Mouse (Mus musculus) heart, embryonic 11.5 days (tissue): Measurements from ENCODE around the gene Rhag. TPM values are rescaled to one million over a fixed set of nuclear protein-coding genes. Genes with fewer than 3 reads are reported as not detected.

Source experiments
- ATAC-seq: fragments of 200-750 bp; cut with Nextera tagmentation; replicated peaks from 2 replicates; pipeline ENCODE4 v1.8.0; 2017; ENCODE audit warnings: moderate library complexity; ENCODE audit not compliant: insufficient number of reproducible peaks, low FRiP score, low TSS enrichment
- H3K27ac ChIP-seq: fragments of 300-500 bp; sonication (generic); 2 replicates; pipeline ENCODE4 v1.5.1; 2014; ENCODE audit warnings: mild to moderate bottlenecking, low read depth, low read length
- H3K27me3 ChIP-seq: fragments of 300-500 bp; sonication (generic); 2 replicates; pipeline ENCODE4 v1.6.1; 2014; ENCODE audit warnings: mild to moderate bottlenecking, low read length, mixed read lengths; ENCODE audit not compliant: control insufficient read depth, insufficient read depth
- H3K36me3 ChIP-seq: fragments of 300-500 bp; sonication (generic); 2 replicates; pipeline ENCODE4 v1.6.1; 2014; ENCODE audit warnings: mild to moderate bottlenecking, low read length, moderate library complexity, mixed read lengths; ENCODE audit not compliant: control insufficient read depth, insufficient read depth
- H3K4me1 ChIP-seq: fragments of 300-500 bp; sonication (generic); 2 replicates; pipeline ENCODE4 v1.6.1; 2014; ENCODE audit warnings: low read length; ENCODE audit not compliant: control insufficient read depth, insufficient read depth
- H3K4me2 ChIP-seq: fragments of 300-500 bp; sonication (generic); 2 replicates; pipeline ENCODE4 v1.6.1; 2014; ENCODE audit warnings: mild to moderate bottlenecking, moderate library complexity
- H3K4me3 ChIP-seq: fragments of 300-500 bp; sonication (generic); 2 replicates; pipeline ENCODE4 v1.5.1; 2014; ENCODE audit warnings: low read depth, low read length
- H3K9ac ChIP-seq: fragments of 300-500 bp; sonication (generic); 2 replicates; pipeline ENCODE4 v1.6.1; 2014; ENCODE audit warnings: mild to moderate bottlenecking, low read depth, low read length, moderate library complexity
- H3K9me3 ChIP-seq: fragments of 300-500 bp; sonication (generic); replicated peaks from 2 replicates; pipeline ENCODE4 v1.6.1; 2016; ENCODE audit warnings: low read length; ENCODE audit not compliant: control insufficient read depth
- WGBS: fragments of 180-500 bp; shearing (Covaris S2); extraction: QIAGEN DNeasy Blood & Tissue Kit; methylation state at CpG from one replicate; pipeline ENCODE4 v1.1.7; 2014; ENCODE audit not compliant: insufficient replicate concordance; 5-methylcytosine and 5-hydroxymethylcytosine counted together
- polyA plus RNA-seq: library from polyadenylated mRNA; unstranded; fragments of >200 nt; fragmentation: Nextera tagmentation; extraction: Ambion mirVana; gene quantifications from 2 replicates; pipeline ENCODE4 v1.2.1, GENCODE M21; 2014

Rhag gene
- polyA plus RNA-seq, 1 experiment from 2014 or later, result 33.2 TPM

DNA sequence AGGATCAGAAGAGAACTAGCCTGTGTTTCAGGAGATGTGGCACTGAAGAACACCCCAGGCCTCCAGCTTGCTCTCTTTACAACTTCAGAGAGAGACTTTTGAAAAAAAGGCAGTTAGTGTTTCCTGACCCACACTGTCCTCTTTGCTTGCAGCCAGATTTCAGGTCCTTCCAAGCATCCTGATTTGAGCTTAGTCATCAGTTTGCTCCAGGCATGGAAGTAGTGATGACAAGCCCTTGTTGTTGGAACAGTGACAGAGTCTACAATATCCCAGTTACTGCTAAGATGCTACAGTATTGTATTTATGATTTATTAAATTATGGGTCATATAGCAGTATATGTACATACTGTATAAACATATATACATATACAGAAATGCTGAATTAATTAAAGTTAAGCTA, 2.9 kb upstream of the Rhag start:
- H3K9ac ChIP-seq, result no peak overlapping the region
- H3K27me3 ChIP-seq, result no peaks in the 10 kb centered on the region
- no peak overlapping the region for H3K27ac ChIP-seq
- no peak overlapping the region for H3K4me2 ChIP-seq
- H3K9me3 ChIP-seq, result no peaks in the 10 kb centered on the region
- H3K4me3 ChIP-seq, result no peak overlapping the region
- peaks cover 2% of the 10 kb centered on the region; the same call in 1 of the 2 replicates for H3K4me1 ChIP-seq
- ATAC-seq, result no peak
- H3K36me3 ChIP-seq, result no peaks in the 10 kb centered on the region

DNA sequence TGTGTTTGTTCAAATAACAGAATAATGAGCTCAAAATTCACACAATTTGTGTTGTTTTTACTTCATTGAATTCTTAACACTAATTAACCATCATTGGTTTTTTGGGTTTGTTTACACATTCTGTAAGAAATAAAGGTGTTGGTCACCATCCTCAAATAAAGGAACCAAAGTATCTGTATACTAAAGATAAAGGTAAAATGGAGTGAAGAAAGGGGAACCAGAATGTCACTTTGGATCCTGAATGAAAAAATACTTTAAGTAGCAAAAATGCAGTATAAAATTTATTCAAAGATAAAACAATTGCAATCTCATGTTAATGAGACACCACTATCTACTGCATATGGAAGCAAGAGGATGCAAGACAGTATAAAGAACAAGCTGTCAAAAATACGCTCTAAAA, 634 bp downstream of the Rhag start:
- Histone ChIP-seq H3K27ac (no peak overlapping the region), H3K36me3 (no peaks in the 10 kb centered on the region), H3K4me2 (no peak overlapping the region), H3K4me1 (peaks cover 2% of the 10 kb centered on the region; the same call in 1 of the 2 replicates), H3K9me3 (no peaks in the 10 kb centered on the region), H3K9ac (no peak overlapping the region), H3K4me3 (no peak overlapping the region), H3K27me3 (no peaks in the 10 kb centered on the region)
- 74% methylated on average over 1 of the region's 1 CpGs for WGBS
- ATAC-seq, result no peak

DNA sequence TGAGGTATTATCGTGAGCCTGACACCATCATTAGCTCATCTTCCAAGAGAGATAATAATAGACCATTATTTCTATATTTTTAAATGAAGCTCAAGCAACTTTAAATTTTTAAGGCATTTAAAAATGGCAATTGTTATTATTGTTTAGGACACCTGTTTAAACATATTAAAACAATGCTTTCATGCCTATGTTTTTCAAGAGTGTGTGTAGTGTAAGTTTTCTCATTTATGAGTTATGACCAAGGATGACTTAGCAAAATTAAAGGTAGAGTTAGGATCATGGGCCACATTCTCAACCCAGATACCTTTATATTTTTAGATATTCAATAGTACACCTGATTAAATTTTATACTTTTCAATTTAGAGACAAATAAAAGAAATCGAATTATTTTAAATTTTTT, 1.3 kb downstream of the Rhag start:
- Histone ChIP-seq H3K4me2 (no peak overlapping the region), H3K36me3 (no peaks in the 10 kb centered on the region), H3K27me3 (no peaks in the 10 kb centered on the region), H3K4me1 (no peaks in the 10 kb centered on the region), H3K27ac (no peak overlapping the region), H3K9ac (no peak overlapping the region), H3K4me3 (no peak overlapping the region), H3K9me3 (no peaks in the 10 kb centered on the region)
- 63% methylated on average over 2 of the region's 2 CpGs for WGBS
- no peak for ATAC-seq

DNA sequence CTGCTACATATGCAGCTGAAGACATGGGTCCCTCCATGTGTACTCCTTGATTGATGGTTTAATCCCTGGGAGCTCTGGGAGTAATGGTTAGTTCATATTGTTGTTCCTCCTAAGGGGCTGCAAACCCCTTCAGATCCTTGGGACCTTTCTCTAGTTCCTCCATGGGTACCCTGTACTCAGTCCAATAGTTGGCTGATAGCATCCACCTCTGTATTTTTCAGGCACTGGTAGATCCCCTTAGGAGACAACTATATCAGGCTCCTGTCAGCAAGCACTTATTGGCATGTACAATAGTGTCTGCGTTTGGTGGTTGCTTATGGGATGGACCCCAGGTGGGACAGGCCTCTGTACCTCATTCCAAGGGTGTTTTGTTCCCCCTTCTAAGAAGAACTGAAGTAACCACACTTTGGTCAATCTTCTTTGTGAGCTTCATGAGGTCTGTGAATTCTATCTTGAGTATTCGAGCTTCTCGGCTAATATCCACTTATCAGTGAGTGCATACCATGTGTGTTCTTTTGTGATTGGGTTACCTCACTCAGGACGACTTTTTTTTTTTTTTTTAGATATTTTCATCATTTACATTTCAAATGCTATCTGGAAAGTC, 6.5 kb downstream of the Rhag start:
- ATAC-seq, result no peak
- H3K4me2 ChIP-seq, result peak overlapping the region; percentile 34
- no peak overlapping the region for H3K4me3 ChIP-seq
- no peaks in the 10 kb centered on the region for H3K9me3 ChIP-seq
- no peak overlapping the region for H3K9ac ChIP-seq
- H3K27me3 ChIP-seq, result no peaks in the 10 kb centered on the region
- no peak overlapping the region for H3K27ac ChIP-seq
- no peaks in the 10 kb centered on the region for H3K36me3 ChIP-seq
- H3K4me1 ChIP-seq, result no peaks in the 10 kb centered on the region
- WGBS, result 59% methylated on average over 4 of the region's 4 CpGs

DNA sequence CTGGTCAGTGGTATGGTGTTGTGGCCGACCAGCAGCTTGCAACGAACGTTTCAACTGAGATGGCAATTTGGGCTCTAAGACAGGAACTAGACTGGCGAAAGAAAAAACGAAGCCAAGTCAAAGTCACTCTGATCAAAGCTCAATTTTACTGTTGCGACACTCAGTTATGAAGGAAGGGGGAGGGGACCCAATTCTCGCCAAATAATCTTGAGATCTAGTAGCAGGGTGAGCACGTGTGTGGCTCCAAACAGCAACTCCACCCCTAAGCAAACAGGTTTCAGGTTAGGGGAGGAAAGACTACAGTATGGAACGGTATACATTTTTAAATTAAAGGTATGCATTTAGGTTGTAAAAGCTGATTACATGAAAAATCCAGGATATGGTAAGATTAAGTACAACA, 10.6 kb downstream of the Rhag start:
- Histone ChIP-seq H3K36me3 (no peaks in the 10 kb centered on the region), H3K9ac (no peak overlapping the region), H3K4me3 (no peak overlapping the region), H3K27ac (no peak overlapping the region), H3K27me3 (no peaks in the 10 kb centered on the region), H3K4me1 (no peaks in the 10 kb centered on the region), H3K9me3 (no peaks in the 10 kb centered on the region), H3K4me2 (no peak overlapping the region)
- no peak for ATAC-seq
- WGBS, result 75% methylated on average over 9 of the region's 9 CpGs

DNA sequence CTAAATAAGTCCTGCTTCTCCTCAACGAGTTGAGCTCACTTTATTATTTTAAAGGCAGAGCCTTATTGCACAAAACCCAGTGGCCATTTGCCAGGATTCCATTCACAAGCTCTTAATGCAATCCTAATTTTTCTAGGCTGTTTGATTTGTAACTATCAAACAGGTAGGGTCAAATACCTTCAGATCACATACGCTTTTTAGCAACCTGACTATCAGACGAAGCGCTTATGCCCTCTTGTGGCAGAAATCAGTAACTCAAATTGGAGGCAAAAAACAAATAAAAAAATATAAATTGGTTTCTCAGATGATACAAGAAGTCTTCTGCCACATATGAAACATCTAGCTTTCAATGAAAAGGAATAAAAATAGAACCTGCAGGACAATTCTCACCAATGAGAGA, 12.9 kb downstream of the Rhag start:
- Histone ChIP-seq H3K4me2 (no peak overlapping the region), H3K9ac (no peak overlapping the region), H3K4me1 (no peaks in the 10 kb centered on the region), H3K9me3 (no peaks in the 10 kb centered on the region), H3K36me3 (no peaks in the 10 kb centered on the region), H3K27me3 (no peaks in the 10 kb centered on the region), H3K27ac (no peak overlapping the region), H3K4me3 (no peak overlapping the region)
- ATAC-seq, result no peak
- 27% methylated on average over 4 of the region's 4 CpGs for WGBS

DNA sequence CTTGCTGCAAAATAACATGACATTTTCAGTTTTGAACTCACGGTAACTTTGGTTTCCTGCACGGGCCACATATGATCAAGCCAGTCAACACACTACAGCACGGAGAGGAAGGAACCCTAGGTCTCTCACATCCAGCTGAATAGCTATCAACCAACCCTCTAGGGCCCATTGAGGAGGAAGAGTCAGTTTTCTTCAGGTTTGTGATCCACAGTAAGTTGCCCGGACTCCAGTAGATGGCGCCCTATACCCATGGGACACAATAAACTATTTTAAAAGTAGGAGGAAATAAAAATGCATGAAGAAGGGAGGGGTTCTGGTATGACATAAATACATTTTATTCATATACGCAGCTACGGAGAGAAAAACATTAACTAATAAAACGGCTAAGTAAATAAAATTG, 13.6 kb downstream of the Rhag start:
- no peak overlapping the region for H3K4me3 ChIP-seq
- WGBS, result 55% methylated on average over 8 of the region's 8 CpGs
- no peak overlapping the region for H3K4me2 ChIP-seq
- ATAC-seq, result no peak
- no peaks in the 10 kb centered on the region for H3K27me3 ChIP-seq
- H3K9me3 ChIP-seq, result no peaks in the 10 kb centered on the region
- no peak overlapping the region for H3K9ac ChIP-seq
- no peaks in the 10 kb centered on the region for H3K36me3 ChIP-seq
- H3K27ac ChIP-seq, result no peak overlapping the region
- no peaks in the 10 kb centered on the region for H3K4me1 ChIP-seq

DNA sequence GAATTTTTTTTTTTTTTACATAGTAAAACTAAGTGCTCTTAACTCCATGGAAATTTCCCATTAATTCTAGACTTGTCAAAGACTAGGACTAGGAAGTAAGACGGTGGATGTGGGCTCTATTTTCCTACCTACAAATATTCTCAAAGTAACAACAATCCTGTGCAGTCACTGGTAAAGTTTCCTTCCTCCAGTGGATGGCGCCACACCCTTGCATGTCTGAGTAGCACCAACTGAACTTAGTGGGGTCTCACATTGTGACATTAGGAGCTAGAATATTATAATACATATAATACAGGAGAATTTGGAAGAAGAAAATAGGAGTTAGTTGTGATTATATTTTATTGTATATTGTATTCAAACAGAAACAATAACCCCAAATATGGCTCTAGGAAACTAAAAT, 20.9 kb downstream of the Rhag start:
- H3K27ac ChIP-seq, result no peak overlapping the region
- H3K4me2 ChIP-seq, result no peak overlapping the region
- H3K9ac ChIP-seq, result no peak overlapping the region
- no peaks in the 10 kb centered on the region for H3K4me1 ChIP-seq
- no peaks in the 10 kb centered on the region for H3K36me3 ChIP-seq
- no peaks in the 10 kb centered on the region for H3K27me3 ChIP-seq
- no peak overlapping the region for H3K4me3 ChIP-seq
- 37% methylated on average over 2 of the region's 2 CpGs for WGBS
- H3K9me3 ChIP-seq, result no peaks in the 10 kb centered on the region
- ATAC-seq, result no peak

DNA sequence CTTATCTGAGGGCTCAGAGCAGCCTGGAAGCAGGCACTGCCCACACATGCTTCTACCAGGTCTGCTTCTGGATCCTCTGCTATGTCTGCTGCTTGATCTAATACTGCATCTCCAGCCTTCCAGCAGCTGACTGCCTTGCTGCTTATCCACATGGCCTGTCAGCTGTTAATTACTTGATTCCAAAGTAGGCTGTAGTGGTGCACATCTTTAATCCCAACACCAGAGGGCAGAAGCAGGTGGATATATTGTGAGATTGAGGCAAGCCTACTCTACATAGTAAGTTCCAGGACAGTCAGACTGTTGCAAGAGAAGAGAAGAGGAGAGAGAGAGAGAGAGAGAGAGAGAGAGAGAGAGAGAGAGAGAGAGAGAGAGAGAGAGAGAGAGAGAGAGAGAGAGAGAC, 26.4 kb downstream of the Rhag start:
- H3K27ac ChIP-seq, result no peak overlapping the region
- H3K4me2 ChIP-seq, result no peak overlapping the region
- no peak for ATAC-seq
- H3K4me3 ChIP-seq, result no peak overlapping the region
- H3K27me3 ChIP-seq, result no peaks in the 10 kb centered on the region
- H3K9ac ChIP-seq, result no peak overlapping the region
- no peaks in the 10 kb centered on the region for H3K36me3 ChIP-seq
- no peaks in the 10 kb centered on the region for H3K4me1 ChIP-seq
- no peaks in the 10 kb centered on the region for H3K9me3 ChIP-seq
